Mouse (Mus musculus) intestine, postnatal 0 days (tissue): ENCODE measurements at regions not wholly inside any gene's neighbourhood (a gene's known extent, or its start where the extent isn't known, plus 50 kb on each side); places are given as distances from the start of the nearest gene placed in this dataset.

Source experiments
- ATAC-seq: fragments of 200-750 bp; cut with Nextera tagmentation; 2 replicates; pipeline ENCODE4 v1.8.0; 2017; ENCODE audit warnings: mild to moderate bottlenecking, moderate TSS enrichment, moderate library complexity
- H3K27ac ChIP-seq: fragments of 300-500 bp; sonication (generic); 2 replicates; pipeline ENCODE4 v1.5.1; 2014; ENCODE audit warnings: mild to moderate bottlenecking, low read depth, low read length, moderate library complexity
- H3K27me3 ChIP-seq: fragments of 300-500 bp; sonication (generic); replicated peaks from 2 replicates; pipeline ENCODE4 v1.6.1; 2014; ENCODE audit warnings: low read length, mixed read lengths; ENCODE audit not compliant: control insufficient read depth, insufficient read depth
- H3K36me3 ChIP-seq: fragments of 300-500 bp; sonication (generic); 2 replicates; pipeline ENCODE4 v1.6.1; 2014; ENCODE audit warnings: mild to moderate bottlenecking, moderate library complexity; ENCODE audit not compliant: control insufficient read depth, insufficient read depth
- H3K4me1 ChIP-seq: fragments of 300-500 bp; sonication (generic); replicated peaks from 2 replicates; pipeline ENCODE4 v1.6.1; 2014; ENCODE audit warnings: antibody characterized with exemption, low read length, mixed read lengths; ENCODE audit not compliant: control insufficient read depth, insufficient read depth
- H3K4me2 ChIP-seq: fragments of 300-500 bp; sonication (generic); replicated peaks from 2 replicates; pipeline ENCODE4 v1.6.1; 2014; ENCODE audit warnings: low read depth, mild to moderate bottlenecking, moderate library complexity
- H3K4me3 ChIP-seq: fragments of 300-500 bp; sonication (generic); 2 replicates; pipeline ENCODE4 v1.5.1; 2014; ENCODE audit warnings: low read depth, low read length
- H3K9ac ChIP-seq: fragments of 300-500 bp; sonication (generic); 2 replicates; pipeline ENCODE4 v1.6.1; 2014; ENCODE audit warnings: mild to moderate bottlenecking, low read depth, low read length
- H3K9me3 ChIP-seq: fragments of 300-500 bp; sonication (generic); 2 replicates; pipeline ENCODE4 v1.6.1; 2016; ENCODE audit warnings: mixed run types; ENCODE audit not compliant: control insufficient read depth
- CTCF ChIP-seq: sonication (generic); IDR thresholded peaks from 2 replicates; pipeline ENCODE4 v1.5.1; 2016; ENCODE audit warnings: low read depth, mild to moderate bottlenecking, control low read depth, antibody characterized with exemption, moderate library complexity
- WGBS: fragments of 180-500 bp; shearing (Covaris S2); extraction: QIAGEN DNeasy Blood & Tissue Kit; methylation state at CpG from one replicate; pipeline ENCODE4 v1.1.7; 2014; 5-methylcytosine and 5-hydroxymethylcytosine counted together

DNA sequence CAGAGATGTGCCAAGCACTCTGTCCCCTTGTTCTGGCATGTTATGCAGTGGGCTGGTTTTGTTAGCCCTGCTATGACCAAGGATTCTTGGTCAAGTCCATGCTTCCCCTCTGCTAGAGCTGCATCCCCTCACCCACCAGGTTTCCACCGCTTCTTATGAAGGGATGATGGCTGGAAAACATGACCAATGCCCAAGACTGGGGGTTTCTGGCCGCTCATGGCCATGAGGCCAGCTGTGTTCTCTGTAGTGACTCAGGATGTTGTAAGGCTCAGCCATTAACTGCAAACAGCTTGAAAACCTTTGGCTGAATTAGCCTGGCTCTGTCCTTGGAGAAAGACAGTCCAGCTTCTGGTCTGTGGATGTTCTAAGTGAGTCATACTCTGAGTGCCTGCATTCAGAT lies 236.5 kb downstream of the Gm7361 start:
- Histone ChIP-seq H3K4me1 (no peaks in the 10 kb centered on the region), H3K9me3 (no peaks in the 10 kb centered on the region), H3K9ac (no peak overlapping the region), H3K27me3 (no peaks in the 10 kb centered on the region), H3K4me2 (no peak overlapping the region), H3K27ac (no peak overlapping the region), H3K36me3 (no peaks in the 10 kb centered on the region), H3K4me3 (no peak overlapping the region)
- TF ChIP-seq CTCF: no peak
- no peak for ATAC-seq
- WGBS: 70% methylated on average over 2 of the region's 2 CpGs

DNA sequence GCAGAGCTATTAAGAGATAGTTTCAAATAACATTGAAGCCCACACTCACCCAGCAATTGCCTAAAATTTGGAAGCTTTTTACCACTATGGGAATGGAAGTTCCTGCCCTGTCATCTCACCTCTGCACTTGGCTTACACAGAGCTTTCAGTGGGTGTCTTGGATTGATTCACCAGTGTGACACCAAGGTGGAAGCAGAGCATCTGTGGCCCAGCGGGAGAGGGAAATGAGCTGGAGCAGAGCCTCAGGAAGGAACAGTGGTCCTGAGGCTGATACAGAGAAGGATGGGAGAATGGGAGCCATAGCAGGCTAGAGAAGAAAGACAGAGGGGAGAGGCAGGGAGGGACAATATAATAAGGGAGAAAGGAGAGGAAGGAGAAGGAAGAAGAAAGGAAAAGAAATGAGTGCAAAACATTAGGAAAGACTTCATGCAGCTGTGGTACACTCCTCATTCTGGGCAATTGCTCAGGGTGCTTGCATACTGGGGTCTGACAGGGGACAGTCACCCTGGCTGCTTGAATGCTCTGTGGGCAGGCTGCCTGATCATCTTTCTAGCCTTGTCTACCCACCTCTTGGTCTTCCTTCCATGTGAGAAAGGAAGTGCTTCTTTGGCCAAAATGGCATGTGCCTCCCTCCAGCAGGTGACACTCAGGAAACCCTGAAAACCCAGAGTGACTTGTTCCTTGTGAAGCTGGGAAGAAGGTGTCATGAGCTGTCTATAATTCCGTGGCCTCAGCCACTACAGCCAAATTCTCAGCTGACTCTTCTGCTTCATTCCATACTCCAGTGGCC lies 240.3 kb downstream of the Gm7361 start:
- Histone ChIP-seq H3K4me3 (no peak overlapping the region), H3K4me1 (no peaks in the 10 kb centered on the region), H3K4me2 (no peak overlapping the region), H3K9me3 (no peaks in the 10 kb centered on the region), H3K27ac (no peak overlapping the region), H3K9ac (no peak overlapping the region), H3K27me3 (no peaks in the 10 kb centered on the region), H3K36me3 (no peaks in the 10 kb centered on the region)
- no peak for TF ChIP-seq CTCF
- ATAC-seq: no peak
- WGBS: 64% methylated on average over 2 of the region's 2 CpGs

DNA sequence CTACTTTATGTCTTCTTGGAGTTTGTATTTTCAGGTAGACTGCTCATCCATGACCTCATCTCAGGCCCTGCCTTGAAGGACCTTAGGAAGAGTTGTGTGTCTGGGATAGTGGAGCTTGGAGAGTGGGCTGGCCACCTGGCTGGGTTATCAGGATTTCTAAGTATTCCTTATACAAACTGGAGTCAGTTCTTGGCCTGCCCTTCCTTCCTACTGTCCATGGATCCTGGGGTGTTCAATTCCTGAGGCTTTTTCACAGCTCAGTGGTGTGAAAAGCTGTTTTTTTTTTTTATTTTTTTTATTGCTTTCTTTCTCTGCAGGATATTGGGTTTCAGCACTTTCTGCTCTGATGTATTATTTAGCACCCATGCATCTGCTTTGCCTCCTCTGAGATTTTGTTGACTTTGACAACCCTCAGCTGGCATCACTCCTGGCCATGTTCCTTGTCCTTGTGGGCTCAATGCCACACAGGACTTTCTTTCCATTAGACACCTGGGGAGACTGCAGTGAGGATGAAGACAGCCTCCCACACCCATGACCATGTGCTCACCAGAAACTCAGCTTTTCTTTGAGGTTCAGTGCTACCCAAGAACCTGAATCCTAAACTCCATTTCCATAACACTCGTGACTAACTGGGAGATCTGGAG lies 252.2 kb downstream of the Gm7361 start:
- ATAC-seq: no peak
- no peak overlapping the region for H3K27ac ChIP-seq
- WGBS: 74% methylated on average over 1 of the region's 1 CpGs

DNA sequence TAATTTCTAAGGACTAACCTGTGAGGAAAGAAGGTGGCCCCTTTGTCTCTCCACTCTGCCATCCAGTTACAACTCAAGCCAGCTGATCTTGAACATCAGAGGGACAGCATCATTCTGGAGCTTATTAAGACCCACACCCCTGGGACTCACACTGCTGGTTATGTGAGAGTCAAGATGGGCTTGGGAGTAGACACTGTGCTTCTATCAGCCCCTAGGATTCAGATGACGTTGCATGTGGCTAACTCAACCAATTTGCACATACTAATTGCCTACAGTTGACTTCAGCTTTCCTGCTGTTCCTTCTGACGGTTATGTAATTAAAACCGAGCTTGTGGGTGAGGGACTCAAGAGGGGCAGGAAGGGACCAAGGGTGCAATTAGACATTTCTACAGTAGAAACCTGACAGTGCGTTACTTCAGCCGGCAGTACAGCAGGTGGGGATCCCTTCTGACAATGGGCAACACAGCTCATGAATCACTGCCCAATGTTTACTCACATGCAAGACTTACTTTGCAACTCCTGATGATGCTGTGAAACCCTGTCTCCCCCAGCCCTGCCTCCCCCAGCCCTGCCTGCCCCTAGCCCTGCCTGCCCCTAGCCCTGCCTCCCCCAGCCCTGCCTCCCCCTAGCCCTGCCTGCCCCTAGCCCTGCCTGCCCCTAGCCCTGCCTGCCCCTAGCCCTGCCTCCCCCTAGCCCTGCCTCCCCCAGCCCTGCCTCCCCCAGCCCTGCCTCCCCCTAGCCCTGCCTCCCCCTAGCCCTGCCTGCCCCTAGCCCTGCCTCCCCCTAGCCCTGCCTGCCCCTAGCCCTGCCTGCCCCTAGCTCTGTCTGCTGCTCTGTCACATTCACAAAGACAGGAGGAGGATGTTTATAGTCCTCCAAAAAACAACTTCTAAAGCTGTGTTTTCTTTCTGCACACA lies 255.8 kb downstream of the Gm7361 start:
- no peak for TF ChIP-seq CTCF
- Histone ChIP-seq H3K36me3 (no peaks in the 10 kb centered on the region), H3K4me2 (no peak overlapping the region), H3K9me3 (no peaks in the 10 kb centered on the region), H3K27ac (no peak overlapping the region), H3K4me3 (no peak overlapping the region), H3K9ac (no peak overlapping the region), H3K27me3 (no peaks in the 10 kb centered on the region), H3K4me1 (no peaks in the 10 kb centered on the region)
- no peak for ATAC-seq
- WGBS: 46% methylated on average over 5 of the region's 5 CpGs

More for the DNA sequence above, 252.2 kb downstream of the Gm7361 start:
- no peaks in the 10 kb centered on the region for H3K27me3 ChIP-seq
- H3K36me3 ChIP-seq: no peaks in the 10 kb centered on the region
- no peak overlapping the region for H3K9ac ChIP-seq
- H3K4me1 ChIP-seq: no peaks in the 10 kb centered on the region
- no peak overlapping the region for H3K4me2 ChIP-seq
- TF ChIP-seq CTCF: no peak
- no peak overlapping the region for H3K4me3 ChIP-seq
- no peaks in the 10 kb centered on the region for H3K9me3 ChIP-seq

DNA sequence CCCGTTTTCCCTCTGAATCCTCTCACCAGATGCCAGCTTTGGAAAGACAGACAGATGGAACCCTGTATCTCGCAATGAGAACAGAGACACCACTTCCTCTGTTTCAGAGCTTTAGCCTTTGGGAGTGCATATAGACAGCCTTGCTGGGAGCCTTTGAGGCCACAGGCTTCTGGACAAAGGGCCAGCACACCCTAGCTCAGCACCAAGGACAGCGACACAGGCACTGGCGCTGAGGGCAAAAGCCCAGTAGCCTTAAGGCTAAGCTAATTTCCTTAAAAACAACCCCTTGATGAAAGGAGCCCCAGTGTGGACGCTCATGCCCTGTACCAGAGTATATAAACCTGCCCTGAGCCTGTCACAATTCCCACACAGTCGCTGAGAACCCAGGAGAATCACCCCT lies 278.1 kb downstream of the Gm7361 start:
- Histone ChIP-seq H3K27ac (no peak overlapping the region), H3K27me3 (no peaks in the 10 kb centered on the region), H3K4me1 (no peaks in the 10 kb centered on the region), H3K4me3 (no peak overlapping the region), H3K4me2 (no peak overlapping the region), H3K9ac (no peak overlapping the region), H3K9me3 (no peaks in the 10 kb centered on the region), H3K36me3 (no peaks in the 10 kb centered on the region)
- WGBS: 32% methylated on average over 6 of the region's 6 CpGs
- ATAC-seq: no peak
- TF ChIP-seq CTCF: no peak

DNA sequence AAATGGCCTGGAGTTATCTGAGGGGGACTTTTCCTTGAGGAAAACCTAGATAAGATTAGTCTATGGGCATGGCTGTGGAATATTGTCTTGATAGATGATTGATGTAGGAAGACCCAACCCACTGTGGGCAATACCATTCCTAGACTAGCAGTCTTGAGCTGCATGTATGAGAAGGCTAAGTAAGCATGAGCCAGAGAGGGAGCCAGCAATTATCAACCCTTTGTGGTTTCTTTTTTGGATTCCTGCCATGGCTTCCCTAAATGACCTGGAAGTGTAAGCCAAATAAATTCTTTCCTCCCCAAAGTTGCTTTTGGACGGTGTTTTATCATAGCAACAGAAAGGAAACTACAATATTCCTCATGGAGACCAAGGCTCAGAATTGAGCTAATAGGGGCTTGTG lies 253.7 kb upstream of the Dpp6 start:
- H3K36me3 ChIP-seq: no peaks in the 10 kb centered on the region
- no peak overlapping the region for H3K9ac ChIP-seq
- WGBS: 79% methylated on average over 1 of the region's 1 CpGs
- no peak overlapping the region for H3K4me2 ChIP-seq
- no peak overlapping the region for H3K4me3 ChIP-seq
- no peak for ATAC-seq
- no peak overlapping the region for H3K27ac ChIP-seq
- no peak for TF ChIP-seq CTCF
- H3K27me3 ChIP-seq: no peaks in the 10 kb centered on the region
- no peaks in the 10 kb centered on the region for H3K4me1 ChIP-seq
- H3K9me3 ChIP-seq: no peaks in the 10 kb centered on the region
